Mouse (Mus musculus): ENCODE data around the gene Prkd2. TPM values are rescaled to one million over a fixed set of nuclear protein-coding genes. Genes with fewer than 3 reads are reported as not detected.

The Prkd2 gene
- total and polyA plus RNA-seq, 3 experiments = 9.8 to 39.0 (median 18.0) TPM

DNA sequence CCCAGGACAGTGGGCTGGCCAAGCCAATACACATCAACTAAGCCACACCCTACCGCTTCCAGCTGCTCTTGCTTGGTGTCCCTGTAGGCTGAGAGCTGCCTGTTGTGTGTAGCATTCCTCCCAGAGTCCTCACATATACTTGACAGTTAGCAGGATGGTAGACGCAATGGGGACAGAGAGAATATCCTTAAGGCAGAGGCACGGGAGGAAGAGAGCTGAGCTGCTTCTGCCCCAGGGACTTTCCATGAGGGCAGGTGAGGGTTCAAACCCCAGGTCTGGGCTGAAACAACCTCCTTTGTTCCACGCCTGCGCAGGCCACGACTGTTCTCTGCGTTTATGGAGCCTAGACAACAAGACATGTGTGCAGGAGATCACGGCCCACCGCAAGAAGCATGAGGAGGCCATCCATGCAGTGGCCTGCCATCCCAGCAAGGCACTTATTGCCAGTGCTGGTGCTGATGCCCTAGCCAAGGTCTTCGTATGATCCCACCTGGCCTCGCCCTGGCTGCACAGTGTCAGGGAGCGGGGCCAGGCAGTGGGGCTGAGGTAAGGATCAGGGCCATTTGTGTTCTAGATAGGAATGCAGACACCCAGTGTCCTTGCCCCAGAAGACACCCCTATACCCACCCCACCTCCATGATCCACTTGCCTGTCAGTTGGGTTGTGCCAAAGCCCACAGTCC is 3.1 kb upstream of the Prkd2 start:
- H3K27ac ChIP-seq (ENCODE audit: insufficient read depth, low read depth) = no peak overlapping the region
- in situ Hi-C loops (cut with MboI; ENCODE audit: low pct_ligation_motif_present, low pct_unique_long_range_greater_than_20kb, low sequenced_read_pairs) = no loop called here
- no peaks in the 10 kb centered on the region for H3K9me3 ChIP-seq (replicated peaks; ENCODE audit: low read length)

DNA sequence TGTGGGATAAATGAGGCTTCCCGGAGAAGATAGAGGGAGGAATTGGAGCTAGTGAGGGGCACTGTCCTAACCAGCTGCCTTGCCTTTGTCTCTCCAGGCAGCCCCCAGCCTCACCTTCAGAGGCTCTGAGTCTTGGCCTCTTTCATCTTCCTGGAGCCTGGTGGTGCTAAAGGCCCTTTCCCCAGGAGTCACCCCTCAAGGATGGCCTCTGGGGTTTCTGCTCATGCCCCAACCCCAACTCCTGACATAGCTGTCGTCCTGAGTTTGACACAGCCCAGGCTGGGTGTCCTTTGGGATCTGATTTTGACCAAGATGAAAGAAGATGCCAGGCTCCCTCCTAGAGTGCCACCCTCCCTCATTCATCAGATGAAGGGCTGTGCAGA is 2.6 kb upstream of the Prkd2 start:
- no peak for DNase-seq (ENCODE audit: extremely low read depth)
- H3K9me3 ChIP-seq (replicated peaks; ENCODE audit: low read length) = no peaks in the 10 kb centered on the region
- H3K4me2 ChIP-seq (ENCODE audit: insufficient read depth, low read depth, poor library complexity, severe bottlenecking) = no peak overlapping the region
- TF ChIP-seq EP300 (IDR thresholded peaks at IDR 0.05; ENCODE audit: low read length) (no peak), ZNF384 (IDR thresholded peaks at IDR 0.05; ENCODE audit: low read depth, low read length) (no peak), KAT2A (IDR thresholded peaks at IDR 0.05; ENCODE audit: insufficient replicate concordance, low read length) (no peak), BHLHE40 (IDR thresholded peaks at IDR 0.05; ENCODE audit: low read depth, low read length) (no peak), TCF12 (IDR thresholded peaks at IDR 0.05; ENCODE audit: low read depth, low read length) (no peak), IRF4 (IDR thresholded peaks at IDR 0.05; ENCODE audit: low read depth, low read length) (no peak), MAZ (IDR thresholded peaks at IDR 0.05; ENCODE audit: low read depth, low read length) (no peak), RCOR1 (conservative IDR thresholded peaks at IDR 0.05; ENCODE audit: low read depth, low read length) (no peak), SIN3A (IDR thresholded peaks at IDR 0.05; ENCODE audit: low read length) (no peak), USF1 (IDR thresholded peaks at IDR 0.05; ENCODE audit: low read depth, low read length) (no peak), ZKSCAN1 (IDR thresholded peaks at IDR 0.05; ENCODE audit: borderline replicate concordance, low read depth, low read length) (no peak), POLR2A (IDR thresholded peaks at IDR 0.05; ENCODE audit: low read depth, low read length) (no peak), CTCF (conservative IDR thresholded peaks at IDR 0.05 in 1 of 2, IDR thresholded peaks at IDR 0.05 in 1 of 2; ENCODE audit: low read depth in 2 of 2, low read length in 2 of 2) (no peak), HCFC1 (IDR thresholded peaks at IDR 0.05; ENCODE audit: low read depth, low read length) (no peak)
- in situ Hi-C loops (cut with MboI; ENCODE audit: low pct_ligation_motif_present, low pct_unique_long_range_greater_than_20kb, low sequenced_read_pairs) (no loop called here), dilution Hi-C loops (cut with MboI; ENCODE audit: extremely low pct_ligation_motif_present, extremely low pct_unique_long_range_greater_than_20kb, low sequenced_read_pairs) (no loop called here)
- H3K79me2 ChIP-seq (replicated peaks; ENCODE audit: control insufficient read depth, extremely low read depth, insufficient read depth, poor library complexity, severe bottlenecking) = peaks cover 21% of the 10 kb centered on the region
- H3K27me3 ChIP-seq (replicated peaks) = no peaks in the 10 kb centered on the region
- peaks cover 45 to 56% of the 10 kb centered on the region in 2 experiments for H3K36me3 ChIP-seq (replicated peaks in 1 of 2; ENCODE audit: control insufficient read depth in 1 of 2, insufficient read depth in 1 of 2, low read length in 1 of 2)
- no peak overlapping the region for H3K27ac ChIP-seq (ENCODE audit: insufficient read depth, low read depth)
- no peak overlapping the region for H3K9ac ChIP-seq (ENCODE audit: insufficient read depth, low read depth)
- H3K4me3 ChIP-seq (replicated peaks in 1 of 3; ENCODE audit: low read depth in 2 of 3, low read length in 2 of 3, poor library complexity in 1 of 3) = no peak overlapping the region
- H3K4me1 ChIP-seq (ENCODE audit: control insufficient read depth in 1 of 2, insufficient read depth in 2 of 2) = peaks cover 24 to 46% of the 10 kb centered on the region in 2 experiments

More for the DNA sequence above, 3.1 kb upstream of the Prkd2 start:
- Histone ChIP-seq H3K4me2 (ENCODE audit: insufficient read depth, low read depth, poor library complexity, severe bottlenecking) (no peak overlapping the region), H3K27me3 (replicated peaks) (no peaks in the 10 kb centered on the region), H3K36me3 (replicated peaks in 1 of 2; ENCODE audit: control insufficient read depth in 1 of 2, insufficient read depth in 1 of 2, low read length in 1 of 2) (peaks cover 50 to 61% of the 10 kb centered on the region in 2 experiments), H3K9ac (ENCODE audit: insufficient read depth, low read depth) (no peak overlapping the region), H3K4me3 (replicated peaks in 1 of 3; ENCODE audit: low read depth in 2 of 3, low read length in 2 of 3, poor library complexity in 1 of 3) (no peak overlapping the region), H3K4me1 (ENCODE audit: control insufficient read depth in 1 of 2, insufficient read depth in 2 of 2) (peaks cover 24 to 46% of the 10 kb centered on the region in 2 experiments), H3K79me2 (replicated peaks; ENCODE audit: control insufficient read depth, extremely low read depth, insufficient read depth, poor library complexity, severe bottlenecking) (peaks cover 16% of the 10 kb centered on the region)
- TF ChIP-seq CHD2 (IDR thresholded peaks at IDR 0.05; ENCODE audit: low read length) (no peak), PAX5 (IDR thresholded peaks at IDR 0.05; ENCODE audit: low read length) (no peak), MYC (IDR thresholded peaks at IDR 0.05; ENCODE audit: low read depth, low read length) (no peak), MXI1 (IDR thresholded peaks at IDR 0.05; ENCODE audit: low read depth, low read length) (no peak)
- DNase-seq (ENCODE audit: extremely low read depth) = no peak
- dilution Hi-C loops (cut with MboI; ENCODE audit: extremely low pct_ligation_motif_present, extremely low pct_unique_long_range_greater_than_20kb, low sequenced_read_pairs) = no loop called here
